Mouse (Mus musculus) embryonic fibroblast, embryonic 13.5 days (primary cell): ENCODE measurements around the gene Gm10392.

Source experiments
- CTCF ChIP-seq: IDR thresholded peaks from 2 replicates; pipeline ENCODE4 v1.5.1; 2011; ENCODE audit warnings: mild to moderate bottlenecking, control low read depth, low read length, moderate library complexity, borderline replicate concordance; ENCODE audit not compliant: insufficient read depth
- POLR2A ChIP-seq: IDR thresholded peaks from 2 replicates; pipeline ENCODE4 v1.6.1; 2011; ENCODE audit warnings: low read depth, mild to moderate bottlenecking, control low read depth, low read length, moderate library complexity

DNA sequence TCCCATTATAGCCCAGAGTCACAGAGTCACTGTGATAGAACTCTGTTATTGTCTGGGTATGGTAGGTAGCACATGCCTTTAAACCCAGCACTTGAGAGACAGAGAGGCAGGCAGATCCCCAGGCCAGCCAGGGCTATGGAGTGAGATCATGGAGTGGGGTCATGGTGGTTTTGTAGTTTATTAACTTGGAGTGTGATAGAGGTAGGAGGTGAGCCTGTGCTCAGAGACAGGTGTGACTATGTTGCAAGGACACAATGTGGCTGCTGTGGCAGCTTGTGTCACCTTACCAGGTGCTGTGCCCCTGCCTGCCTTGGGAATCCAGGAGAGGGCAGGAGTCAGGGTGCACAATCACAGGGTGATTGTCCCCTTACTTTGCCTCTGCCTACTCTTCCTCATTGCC is 23.5 kb downstream of the Gm10392 start:
- TF ChIP-seq CTCF (no peak), POLR2A (no peak)
